Mouse (Mus musculus) kidney, adult 11 months (tissue): ENCODE measurements around the gene Lrp10.

Source experiments
- DNase-seq: peaks from one replicate; pipeline ENCODE4 v3.0.0; 2022

Lrp10 gene

GRCm38 (mm10) chr14:54463959-54464292 is at the start of gene Lrp10:
TSS of gene Lrp10 (plus strand) at chr14:54464137.
- peak; percentile 85 for DNase-seq

GRCm38 (mm10) chr14:54415241-54416020 is 48.5 kb upstream of the Lrp10 start:
- DNase-seq, result no peak

- no peak for DNase-seq
Observed at GRCm38 (mm10) chr14:54416229-54416775, 47.6 kb upstream of the Lrp10 start.

GRCm38 (mm10) chr14:54416830-54417229 is 47.1 kb upstream of the Lrp10 start:
- DNase-seq, result no peak

- DNase-seq, result no peak
Observed at GRCm38 (mm10) chr14:54417623-54418081, 46.3 kb upstream of the Lrp10 start, which contains the start of gene Slc7a7. TSS of gene Slc7a7 (minus strand) at chr14:54417780.

GRCm38 (mm10) chr14:54421014-54421413 is 42.9 kb upstream of the Lrp10 start:
- no peak for DNase-seq

GRCm38 (mm10) chr14:54423406-54423805 is 40.5 kb upstream of the Lrp10 start:
- DNase-seq, result no peak

GRCm38 (mm10) chr14:54424634-54425033 is 39.3 kb upstream of the Lrp10 start:
- DNase-seq, result no peak

GRCm38 (mm10) chr14:54425540-54425939 is 38.4 kb upstream of the Lrp10 start:
- DNase-seq, result no peak

GRCm38 (mm10) chr14:54426003-54426688 is 37.8 kb upstream of the Lrp10 start:
- DNase-seq, result no peak

- peak; percentile 90 for DNase-seq
Observed at GRCm38 (mm10) chr14:54426689-54427398, 37.1 kb upstream of the Lrp10 start, which contains the start of gene Mrpl52. TSS of gene Mrpl52 (plus strand) at chr14:54426909.

- no peak for DNase-seq
Observed at GRCm38 (mm10) chr14:54427696-54428095, 36.2 kb upstream of the Lrp10 start.

GRCm38 (mm10) chr14:54428421-54428820 is 35.5 kb upstream of the Lrp10 start:
- no peak for DNase-seq

GRCm38 (mm10) chr14:54429332-54430093 is 34.4 kb upstream of the Lrp10 start:
- no peak for DNase-seq

- DNase-seq, result no peak
Observed at GRCm38 (mm10) chr14:54430406-54431145, 33.4 kb upstream of the Lrp10 start.

GRCm38 (mm10) chr14:54431334-54432077 is 32.4 kb upstream of the Lrp10 start, which contains the start of gene Mmp14:
TSS of gene Mmp14 (plus strand) at chr14:54431612.
- peak; percentile 46 for DNase-seq

GRCm38 (mm10) chr14:54432078-54432836 is 31.7 kb upstream of the Lrp10 start:
- DNase-seq, result no peak

- no peak for DNase-seq
Observed at GRCm38 (mm10) chr14:54432837-54433830, 30.8 kb upstream of the Lrp10 start.
